Mouse (Mus musculus): ENCODE results near the gene Sh3tc1. TPM values are rescaled to one million over a fixed set of nuclear protein-coding genes. Genes with fewer than 3 reads are reported as not detected.
A peak's percentile ranks its signal among the peaks of the same experiment; 100 is the strongest.

Gene Sh3tc1
- polyA plus RNA-seq, 1 experiment from 2014 or later: 4.0 TPM

DNA sequence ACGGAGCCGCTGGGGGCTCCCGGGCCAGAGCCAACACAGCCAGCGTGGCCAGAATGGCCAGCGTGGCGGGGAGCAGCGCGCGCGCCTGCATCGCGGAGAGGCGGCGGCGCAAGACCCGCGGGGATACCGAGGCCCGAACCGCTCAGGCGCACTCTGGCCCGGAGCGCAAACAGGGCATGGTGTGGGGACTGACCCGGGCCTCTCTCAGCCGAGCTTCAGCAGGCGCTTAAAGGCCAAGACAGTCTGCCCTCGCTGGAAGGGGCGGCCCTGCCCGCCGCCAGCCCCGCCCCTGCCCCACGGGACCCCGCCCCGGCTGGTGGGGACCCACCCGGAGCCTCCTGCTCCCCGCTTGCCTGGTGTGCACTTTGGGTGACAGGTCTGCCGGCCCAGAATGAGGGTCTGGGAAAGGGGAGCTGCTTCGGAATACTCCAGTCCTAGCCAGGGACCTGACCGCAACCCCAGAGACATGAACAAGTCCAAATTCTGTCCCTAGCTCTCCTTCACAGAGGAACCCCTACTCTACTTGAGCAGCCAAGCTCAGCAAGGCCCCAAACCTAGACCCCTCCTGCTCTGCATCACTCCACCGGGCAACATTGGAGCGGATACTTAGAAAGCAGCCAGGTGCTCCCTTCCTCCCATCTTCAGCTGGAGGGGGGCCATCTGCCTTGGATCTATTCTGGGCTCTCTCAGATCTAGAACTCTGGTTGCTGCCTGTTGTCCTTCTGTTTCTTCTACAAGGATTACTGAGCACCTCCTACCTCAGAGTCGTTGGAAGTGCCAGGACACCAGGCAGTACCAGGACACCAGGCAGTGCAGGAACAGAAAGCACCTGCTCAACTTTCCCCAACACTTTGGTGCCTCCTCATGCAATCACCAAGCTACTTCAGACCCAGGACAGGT is 60.3 kb downstream of the Sh3tc1 start, which contains the start of gene Htra3:
TSS of gene Htra3 (minus strand) at position 527 of the 900 bp plus-strand sequence.
- H3K36me3 ChIP-seq (ENCODE audit: control insufficient read depth, insufficient read depth, low read length): no peaks in the 10 kb centered on the region
- no peak within 1 kb of the TSS for H3K9ac ChIP-seq (ENCODE audit: low read depth, low read length)
- peak within 1 kb of the TSS; percentile 43 for H3K4me3 ChIP-seq (ENCODE audit: low read depth, low read length)
- H3K9me3 ChIP-seq (ENCODE audit: control insufficient read depth, low read length): no peaks in the 10 kb centered on the region
- WGBS: 10% methylated on average over 41 of the region's 42 CpGs
- H3K27ac ChIP-seq (ENCODE audit: low read depth, low read length): no peak within 1 kb of the TSS
- peak within 1 kb of the TSS; percentile 72 for H3K4me2 ChIP-seq
- no peak for ATAC-seq (replicated peaks; ENCODE audit: low FRiP score)
- peaks cover 37% of the 10 kb centered on the region for H3K27me3 ChIP-seq (replicated peaks; ENCODE audit: control insufficient read depth, insufficient read depth, low read length)
- DNase-seq (ENCODE audit: low spot score): no peak
- H3K4me1 ChIP-seq (replicated peaks; ENCODE audit: control insufficient read depth, insufficient read depth, low read length): no peaks in the 10 kb centered on the region; the same call in 1 of the 2 replicates

DNA sequence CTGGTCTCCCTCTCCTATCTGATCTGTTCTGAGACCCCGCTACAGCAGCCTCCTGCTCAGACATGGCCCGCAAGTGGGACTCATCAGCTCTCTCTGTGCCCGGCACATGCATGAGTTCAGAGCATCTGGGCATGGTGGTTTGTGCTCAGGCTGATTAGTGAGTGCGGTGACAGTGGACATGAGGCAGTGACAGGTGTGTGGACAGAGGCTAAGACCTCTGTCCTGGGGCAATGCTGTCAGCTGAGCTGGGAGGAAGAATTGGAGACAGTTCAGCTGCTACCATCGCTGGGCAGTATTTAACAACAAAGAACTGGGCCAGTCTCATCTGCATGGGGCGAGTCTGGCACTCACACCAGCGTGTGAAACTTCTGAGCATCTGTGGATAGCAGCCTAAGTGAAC is 62.8 kb downstream of the Sh3tc1 start:
- Histone ChIP-seq H3K36me3 (ENCODE audit: control insufficient read depth, insufficient read depth, low read length) (no peaks in the 10 kb centered on the region), H3K27me3 (replicated peaks; ENCODE audit: control insufficient read depth, insufficient read depth, low read length) (peaks cover 37% of the 10 kb centered on the region), H3K4me1 (replicated peaks; ENCODE audit: control insufficient read depth, insufficient read depth, low read length) (no peaks in the 10 kb centered on the region; the same call in none of the 2 replicates), H3K4me3 (ENCODE audit: low read depth, low read length) (no peak overlapping the region), H3K9ac (ENCODE audit: low read depth, low read length) (no peak overlapping the region), H3K4me2 (no peak overlapping the region), H3K27ac (ENCODE audit: low read depth, low read length) (no peak overlapping the region), H3K9me3 (ENCODE audit: control insufficient read depth, low read length) (no peaks in the 10 kb centered on the region)
- 80% methylated on average over 7 of the region's 7 CpGs for WGBS
- ATAC-seq (replicated peaks; ENCODE audit: low FRiP score) (no peak), DNase-seq (ENCODE audit: low spot score) (no peak)

DNA sequence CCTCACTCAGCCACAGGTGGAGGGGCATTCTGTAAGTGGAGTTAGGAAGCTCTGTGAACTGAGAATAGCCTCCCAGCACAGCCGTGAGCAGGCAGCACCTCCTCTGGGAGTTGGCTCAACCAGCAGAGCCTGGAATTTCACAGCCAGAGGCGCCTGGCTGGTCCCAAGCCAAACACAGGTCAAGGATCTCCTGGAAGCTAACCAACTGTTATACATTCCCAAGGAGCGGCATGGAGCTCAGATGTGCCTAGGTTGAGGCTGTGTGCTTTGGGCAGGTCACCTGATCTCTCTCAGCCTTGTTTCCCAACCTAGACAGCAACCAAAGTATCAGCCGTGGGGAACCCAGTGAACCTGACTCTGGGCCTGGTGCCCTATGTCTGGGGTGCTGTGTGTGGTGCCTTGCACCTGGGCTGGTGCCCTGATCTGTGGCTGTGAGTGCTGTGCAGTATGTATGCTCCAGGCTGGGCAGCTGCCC is 65.7 kb downstream of the Sh3tc1 start:
- Histone ChIP-seq H3K9ac (ENCODE audit: low read depth, low read length) (no peak overlapping the region), H3K4me3 (ENCODE audit: low read depth, low read length) (no peak overlapping the region), H3K27ac (ENCODE audit: low read depth, low read length) (no peak overlapping the region), H3K9me3 (ENCODE audit: control insufficient read depth, low read length) (no peaks in the 10 kb centered on the region), H3K27me3 (replicated peaks; ENCODE audit: control insufficient read depth, insufficient read depth, low read length) (peaks cover 22% of the 10 kb centered on the region), H3K4me2 (no peak overlapping the region), H3K36me3 (ENCODE audit: control insufficient read depth, insufficient read depth, low read length) (no peaks in the 10 kb centered on the region), H3K4me1 (replicated peaks; ENCODE audit: control insufficient read depth, insufficient read depth, low read length) (peaks cover 13% of the 10 kb centered on the region)
- no peak for DNase-seq (ENCODE audit: low spot score)
- no peak for ATAC-seq (replicated peaks; ENCODE audit: low FRiP score)
- WGBS: 65% methylated on average over 4 of the region's 4 CpGs

DNA sequence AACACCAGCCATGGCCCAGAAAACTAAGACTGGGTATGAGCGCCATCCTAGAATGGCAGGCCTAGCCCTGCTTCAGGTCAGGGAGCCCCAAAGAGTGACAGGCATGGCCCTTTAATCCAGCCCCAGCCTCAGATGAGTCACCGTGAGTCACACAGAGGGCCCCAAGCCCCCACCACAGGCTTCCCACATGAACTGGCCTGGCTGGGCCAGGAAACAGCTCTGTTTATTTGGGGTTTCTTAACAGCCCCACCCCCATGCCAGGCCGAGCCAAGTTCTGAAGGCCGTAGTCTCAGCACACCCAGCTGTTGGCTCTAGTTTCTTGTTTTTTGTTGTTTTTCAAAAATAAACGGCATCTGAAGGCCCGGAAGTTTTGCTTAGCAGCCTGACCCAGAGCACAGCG is 66.7 kb downstream of the Sh3tc1 start:
- ATAC-seq (replicated peaks; ENCODE audit: low FRiP score) (no peak), DNase-seq (ENCODE audit: low spot score) (no peak)
- Histone ChIP-seq H3K4me1 (replicated peaks; ENCODE audit: control insufficient read depth, insufficient read depth, low read length) (peaks cover 13% of the 10 kb centered on the region), H3K4me2 (no peak overlapping the region), H3K27me3 (replicated peaks; ENCODE audit: control insufficient read depth, insufficient read depth, low read length) (peaks cover 12% of the 10 kb centered on the region), H3K27ac (ENCODE audit: low read depth, low read length) (no peak overlapping the region), H3K9me3 (ENCODE audit: control insufficient read depth, low read length) (no peaks in the 10 kb centered on the region), H3K9ac (ENCODE audit: low read depth, low read length) (no peak overlapping the region), H3K36me3 (ENCODE audit: control insufficient read depth, insufficient read depth, low read length) (no peaks in the 10 kb centered on the region), H3K4me3 (ENCODE audit: low read depth, low read length) (no peak overlapping the region)
- WGBS: 50% methylated on average over 7 of the region's 7 CpGs

DNA sequence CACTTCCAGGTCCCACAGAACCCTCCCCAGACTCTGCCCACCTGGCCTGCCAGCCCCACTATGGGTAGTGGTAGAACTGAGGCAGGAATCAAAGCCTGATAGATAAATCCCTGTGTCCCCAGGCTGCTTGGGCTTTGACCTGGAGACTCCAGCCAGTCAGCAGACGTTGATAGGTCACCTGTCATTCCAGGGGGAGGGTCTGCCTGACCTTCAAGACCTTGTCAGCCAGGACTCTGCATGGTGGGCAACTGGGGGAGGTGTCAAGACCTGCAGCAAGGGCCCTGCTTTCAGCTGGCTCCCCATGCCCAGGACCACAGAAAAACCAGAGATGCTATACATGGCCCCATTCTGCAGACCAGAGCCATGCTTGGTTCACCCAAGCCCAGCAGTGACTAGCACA is 67.2 kb downstream of the Sh3tc1 start:
- H3K9ac ChIP-seq (ENCODE audit: low read depth, low read length): no peak overlapping the region
- 38% methylated on average over 1 of the region's 1 CpGs for WGBS
- H3K27me3 ChIP-seq (replicated peaks; ENCODE audit: control insufficient read depth, insufficient read depth, low read length): peaks cover 7% of the 10 kb centered on the region
- no peak overlapping the region for H3K4me3 ChIP-seq (ENCODE audit: low read depth, low read length)
- H3K27ac ChIP-seq (ENCODE audit: low read depth, low read length): no peak overlapping the region
- peaks cover 13% of the 10 kb centered on the region for H3K4me1 ChIP-seq (replicated peaks; ENCODE audit: control insufficient read depth, insufficient read depth, low read length)
- no peak overlapping the region for H3K4me2 ChIP-seq
- H3K9me3 ChIP-seq (ENCODE audit: control insufficient read depth, low read length): no peaks in the 10 kb centered on the region
- DNase-seq (ENCODE audit: low spot score): no peak
- H3K36me3 ChIP-seq (ENCODE audit: control insufficient read depth, insufficient read depth, low read length): no peaks in the 10 kb centered on the region
- no peak for ATAC-seq (replicated peaks; ENCODE audit: low FRiP score)

DNA sequence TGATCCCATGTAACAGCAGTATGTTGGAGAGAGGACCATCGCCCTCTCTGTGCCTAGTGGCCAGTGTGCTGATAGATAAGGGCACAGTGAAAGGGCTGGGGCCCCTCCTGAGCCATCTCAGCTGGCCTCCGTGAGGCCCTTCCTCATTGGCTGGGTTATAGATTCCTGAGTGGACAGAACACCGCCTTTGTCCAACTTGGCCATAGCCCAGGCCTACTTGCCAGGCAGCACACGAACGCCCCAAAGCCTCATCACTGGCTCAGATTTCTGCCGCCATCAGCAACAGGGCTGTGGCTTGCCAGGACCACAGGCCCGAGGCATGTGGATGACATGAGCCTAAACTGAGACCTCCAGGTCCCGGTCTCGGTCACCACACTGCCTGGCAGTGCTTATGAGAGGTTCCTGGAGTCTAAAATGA is 68.3 kb downstream of the Sh3tc1 start:
- H3K36me3 ChIP-seq (ENCODE audit: control insufficient read depth, insufficient read depth, low read length): no peaks in the 10 kb centered on the region
- ATAC-seq (replicated peaks; ENCODE audit: low FRiP score): no peak
- H3K4me3 ChIP-seq (ENCODE audit: low read depth, low read length): no peak overlapping the region
- WGBS: 56% methylated on average over 9 of the region's 9 CpGs
- DNase-seq (ENCODE audit: low spot score): no peak
- H3K27me3 ChIP-seq (replicated peaks; ENCODE audit: control insufficient read depth, insufficient read depth, low read length): no peaks in the 10 kb centered on the region
- no peak overlapping the region for H3K9ac ChIP-seq (ENCODE audit: low read depth, low read length)
- H3K4me1 ChIP-seq (replicated peaks; ENCODE audit: control insufficient read depth, insufficient read depth, low read length): peaks cover 13% of the 10 kb centered on the region
- H3K9me3 ChIP-seq (ENCODE audit: control insufficient read depth, low read length): no peaks in the 10 kb centered on the region
- no peak overlapping the region for H3K27ac ChIP-seq (ENCODE audit: low read depth, low read length)
- no peak overlapping the region for H3K4me2 ChIP-seq

DNA sequence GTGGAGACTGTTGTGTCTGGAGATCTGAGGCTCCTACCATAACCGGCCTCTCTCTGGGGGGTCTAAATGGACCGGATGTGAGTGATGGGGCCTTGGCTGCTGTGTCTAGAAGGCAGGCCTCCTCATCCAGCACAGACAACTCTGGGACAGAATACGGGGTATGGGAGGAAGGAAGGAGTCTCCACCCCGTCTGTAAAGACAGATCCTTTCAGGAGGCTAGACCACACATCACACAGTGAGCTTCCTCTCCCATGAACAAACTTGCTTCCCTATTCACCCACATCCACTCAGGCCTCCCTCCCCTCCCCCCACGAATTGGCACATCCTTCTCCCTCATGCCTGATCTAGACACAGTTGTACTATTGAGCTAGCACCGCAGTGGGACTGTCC is 69.4 kb downstream of the Sh3tc1 start:
- ATAC-seq (replicated peaks; ENCODE audit: low FRiP score) (no peak), DNase-seq (ENCODE audit: low spot score) (no peak)
- WGBS: 27% methylated on average over 6 of the region's 6 CpGs
- Histone ChIP-seq H3K4me1 (replicated peaks; ENCODE audit: control insufficient read depth, insufficient read depth, low read length) (peaks cover 13% of the 10 kb centered on the region), H3K4me2 (no peak overlapping the region), H3K36me3 (ENCODE audit: control insufficient read depth, insufficient read depth, low read length) (no peaks in the 10 kb centered on the region), H3K9ac (ENCODE audit: low read depth, low read length) (no peak overlapping the region), H3K27me3 (replicated peaks; ENCODE audit: control insufficient read depth, insufficient read depth, low read length) (no peaks in the 10 kb centered on the region), H3K4me3 (ENCODE audit: low read depth, low read length) (no peak overlapping the region), H3K27ac (ENCODE audit: low read depth, low read length) (no peak overlapping the region), H3K9me3 (ENCODE audit: control insufficient read depth, low read length) (no peaks in the 10 kb centered on the region)

DNA sequence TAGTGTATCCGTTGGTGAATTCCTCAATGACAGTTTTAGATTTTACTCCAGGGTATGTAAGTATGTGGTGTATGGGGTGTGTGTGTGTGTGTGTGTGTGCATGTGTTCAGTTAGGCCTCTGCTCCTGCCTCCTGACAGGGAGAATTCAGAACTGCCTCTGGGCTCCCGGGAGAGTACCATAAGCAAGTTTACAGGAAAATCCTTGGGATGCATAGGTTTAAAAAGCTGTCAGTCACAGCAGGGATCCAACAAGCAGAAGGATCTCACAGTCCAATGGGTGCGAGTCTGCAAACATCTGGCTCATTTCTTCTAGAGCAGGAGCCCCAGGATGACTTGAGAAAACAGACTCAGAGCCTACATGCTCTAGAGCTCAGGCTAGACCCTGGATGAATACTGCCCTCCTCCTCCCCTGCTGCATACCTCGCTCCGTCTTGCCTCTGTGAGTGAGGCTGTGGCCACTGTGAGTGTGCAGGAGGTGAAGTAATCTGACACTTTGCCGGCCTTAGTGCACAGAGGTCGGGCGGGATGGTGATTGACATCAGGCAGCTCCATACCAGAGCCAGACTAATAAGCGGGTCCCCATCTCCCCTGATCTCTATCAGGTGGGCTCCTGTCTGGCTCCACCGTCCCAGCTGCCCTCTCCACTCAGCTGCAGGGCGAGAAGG is 69.9 kb downstream of the Sh3tc1 start:
- ATAC-seq (replicated peaks; ENCODE audit: low FRiP score) (no peak), DNase-seq (ENCODE audit: low spot score) (no peak)
- WGBS: 31% methylated on average over 11 of the region's 11 CpGs
- Histone ChIP-seq H3K27me3 (replicated peaks; ENCODE audit: control insufficient read depth, insufficient read depth, low read length) (no peaks in the 10 kb centered on the region), H3K9me3 (ENCODE audit: control insufficient read depth, low read length) (no peaks in the 10 kb centered on the region), H3K36me3 (ENCODE audit: control insufficient read depth, insufficient read depth, low read length) (no peaks in the 10 kb centered on the region), H3K4me3 (ENCODE audit: low read depth, low read length) (no peak overlapping the region), H3K4me2 (no peak overlapping the region), H3K9ac (ENCODE audit: low read depth, low read length) (no peak overlapping the region), H3K4me1 (replicated peaks; ENCODE audit: control insufficient read depth, insufficient read depth, low read length) (peaks cover 13% of the 10 kb centered on the region), H3K27ac (ENCODE audit: low read depth, low read length) (no peak overlapping the region)

Measured in liver, embryonic 11.5 days (tissue).